Mouse (Mus musculus): Measurements from ENCODE around the gene Mpp1. TPM values are rescaled to one million over a fixed set of nuclear protein-coding genes. Genes with fewer than 3 reads are reported as not detected.

The Mpp1 gene
- polyA plus RNA-seq, 1 experiment from 2014 or later = 38.2 TPM

DNA sequence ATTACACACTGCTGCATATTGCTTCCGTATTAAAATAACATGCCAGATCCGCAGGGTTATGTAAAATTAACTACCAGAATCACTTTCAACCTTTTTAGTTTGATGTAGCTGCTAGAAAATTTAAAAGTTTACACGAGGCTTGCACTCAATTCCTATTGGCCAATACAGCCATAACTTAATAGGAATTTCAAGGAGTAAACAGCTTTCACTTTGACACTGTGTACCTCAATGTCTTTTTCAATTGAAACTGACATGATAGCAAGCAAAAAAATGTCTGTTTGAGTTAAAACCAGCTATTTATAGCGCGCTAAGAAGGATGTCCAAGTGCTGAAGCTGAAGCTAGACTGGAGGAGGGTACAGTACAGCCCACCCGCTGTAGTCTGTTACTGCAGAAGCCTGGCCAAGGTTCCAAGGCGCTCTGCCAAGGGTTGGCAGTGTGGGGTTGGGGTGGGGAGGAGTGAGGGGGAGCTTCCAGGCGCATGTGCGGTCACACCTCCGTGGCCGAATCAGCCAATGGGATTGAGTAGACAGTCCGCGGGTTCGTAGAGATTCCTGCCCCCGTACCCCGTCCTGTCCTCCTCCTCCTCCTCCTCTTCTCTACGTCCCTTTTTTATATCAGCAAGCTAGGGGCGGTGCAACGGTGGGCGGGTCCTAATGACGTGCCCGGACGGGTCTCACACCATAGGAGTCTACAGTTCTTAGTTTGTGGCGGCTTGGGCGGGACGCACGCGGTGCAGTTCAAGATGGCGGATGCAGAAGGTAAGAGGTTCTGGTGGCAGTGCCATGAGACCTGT, 35.2 kb downstream of the Mpp1 start, which contains the start of gene Dkc1:
Gene Dkc1 (plus strand): TSS at position 486 of the 794 bp plus-strand sequence.
- Histone ChIP-seq H3K36me3 (ENCODE audit: control insufficient read depth, insufficient read depth, low read length) (peaks cover 2% of the 10 kb centered on the region; the same call in 1 of the 2 replicates), H3K9me3 (ENCODE audit: control insufficient read depth, low read length) (no peaks in the 10 kb centered on the region), H3K4me2 (replicated peaks; ENCODE audit: low read depth, low read length) (peak within 1 kb of the TSS; percentile 46), H3K4me3 (ENCODE audit: low read length) (peak within 1 kb of the TSS; percentile 56), H3K9ac (ENCODE audit: low read depth, low read length) (peak within 1 kb of the TSS; percentile 64), H3K27ac (ENCODE audit: low read depth, low read length) (no peak within 1 kb of the TSS; the same call in 1 of the 2 replicates), H3K4me1 (ENCODE audit: control insufficient read depth, insufficient read depth, low read length) (no peaks in the 10 kb centered on the region), H3K27me3 (ENCODE audit: control insufficient read depth, insufficient read depth, low read length) (no peaks in the 10 kb centered on the region)
- ATAC-seq (ENCODE audit: low FRiP score, low TSS enrichment) = peak; percentile 100
- 24% methylated on average over 27 of the region's 29 CpGs for WGBS

DNA sequence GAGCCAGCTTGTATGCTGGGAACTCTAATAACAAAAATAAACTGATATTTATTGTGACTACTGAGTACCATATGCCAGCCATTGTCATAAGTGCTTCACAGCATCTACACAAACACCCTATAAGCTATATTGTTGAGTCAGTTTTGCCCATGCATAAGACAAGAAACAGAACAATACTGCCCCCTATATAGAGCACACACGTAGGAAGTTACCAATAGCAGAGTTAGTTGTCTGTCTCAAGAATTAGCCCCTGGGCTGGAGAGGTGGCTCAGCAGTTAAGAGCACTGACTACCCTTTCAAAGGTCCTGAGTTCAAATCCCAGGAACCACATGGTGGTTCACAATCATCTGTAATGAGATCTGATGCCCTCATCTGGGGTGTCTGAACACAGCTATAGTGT, 45.2 kb downstream of the Mpp1 start:
- Histone ChIP-seq H3K27ac (ENCODE audit: low read depth, low read length) (no peak overlapping the region), H3K4me3 (ENCODE audit: low read length) (no peak overlapping the region), H3K4me1 (ENCODE audit: control insufficient read depth, insufficient read depth, low read length) (no peaks in the 10 kb centered on the region), H3K4me2 (replicated peaks; ENCODE audit: low read depth, low read length) (no peak overlapping the region), H3K9me3 (ENCODE audit: control insufficient read depth, low read length) (no peaks in the 10 kb centered on the region), H3K9ac (ENCODE audit: low read depth, low read length) (no peak overlapping the region), H3K36me3 (ENCODE audit: control insufficient read depth, insufficient read depth, low read length) (no peaks in the 10 kb centered on the region), H3K27me3 (ENCODE audit: control insufficient read depth, insufficient read depth, low read length) (no peaks in the 10 kb centered on the region)
- no peak for ATAC-seq (ENCODE audit: low FRiP score, low TSS enrichment)
- 46% methylated on average over 1 of the region's 1 CpGs for WGBS

DNA sequence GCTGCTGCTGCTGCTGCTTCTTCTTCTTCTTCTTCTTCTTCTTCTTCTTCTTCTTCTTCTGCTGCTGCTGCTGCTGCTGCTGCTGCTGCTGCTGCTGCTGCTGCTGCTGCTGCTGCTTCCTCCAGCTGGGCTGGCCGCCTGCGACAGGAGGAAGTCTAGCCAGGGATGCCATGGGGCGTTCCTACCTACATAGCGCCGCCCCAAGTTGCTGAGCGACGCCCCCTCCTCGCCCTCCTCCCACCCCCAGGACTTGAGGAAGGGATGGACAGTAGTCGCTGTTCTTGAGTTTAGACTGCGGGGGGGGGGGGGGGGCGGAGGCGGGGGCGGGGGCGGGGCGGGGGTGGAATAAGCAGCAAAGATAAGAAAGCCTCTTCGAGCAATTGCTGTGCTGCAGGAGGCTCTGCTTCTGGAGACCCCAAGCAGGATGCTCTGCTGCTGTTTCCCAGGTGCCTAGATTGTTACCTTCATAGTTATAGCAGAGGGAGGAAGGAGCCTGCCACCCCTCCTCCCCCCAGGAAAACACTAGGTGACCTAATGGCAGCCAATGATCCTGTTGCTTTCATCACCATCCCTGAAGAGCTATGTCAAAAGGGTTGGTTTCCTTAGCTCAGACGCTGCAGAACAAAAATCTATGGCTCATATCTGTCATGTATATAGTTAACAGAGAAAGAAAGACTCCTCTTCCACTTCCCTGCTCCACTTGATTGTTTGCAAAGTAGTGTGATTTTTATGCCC, 45.9 kb downstream of the Mpp1 start, which contains the start of gene Gab3:
Gene Gab3 (minus strand): TSS at position 685 of the 735 bp plus-strand sequence.
- no peak within 1 kb of the TSS for H3K9ac ChIP-seq (ENCODE audit: low read depth, low read length)
- H3K9me3 ChIP-seq (ENCODE audit: control insufficient read depth, low read length) = no peaks in the 10 kb centered on the region
- H3K4me2 ChIP-seq (replicated peaks; ENCODE audit: low read depth, low read length) = peak within 1 kb of the TSS; percentile 49
- H3K4me1 ChIP-seq (ENCODE audit: control insufficient read depth, insufficient read depth, low read length) = no peaks in the 10 kb centered on the region
- H3K27ac ChIP-seq (ENCODE audit: low read depth, low read length) = no peak within 1 kb of the TSS
- H3K4me3 ChIP-seq (ENCODE audit: low read length) = peak within 1 kb of the TSS; percentile 40
- peak; percentile 97 for ATAC-seq (ENCODE audit: low FRiP score, low TSS enrichment)
- WGBS = 20% methylated on average over 9 of the region's 17 CpGs
- H3K27me3 ChIP-seq (ENCODE audit: control insufficient read depth, insufficient read depth, low read length) = no peaks in the 10 kb centered on the region
- no peaks in the 10 kb centered on the region for H3K36me3 ChIP-seq (ENCODE audit: control insufficient read depth, insufficient read depth, low read length)

DNA sequence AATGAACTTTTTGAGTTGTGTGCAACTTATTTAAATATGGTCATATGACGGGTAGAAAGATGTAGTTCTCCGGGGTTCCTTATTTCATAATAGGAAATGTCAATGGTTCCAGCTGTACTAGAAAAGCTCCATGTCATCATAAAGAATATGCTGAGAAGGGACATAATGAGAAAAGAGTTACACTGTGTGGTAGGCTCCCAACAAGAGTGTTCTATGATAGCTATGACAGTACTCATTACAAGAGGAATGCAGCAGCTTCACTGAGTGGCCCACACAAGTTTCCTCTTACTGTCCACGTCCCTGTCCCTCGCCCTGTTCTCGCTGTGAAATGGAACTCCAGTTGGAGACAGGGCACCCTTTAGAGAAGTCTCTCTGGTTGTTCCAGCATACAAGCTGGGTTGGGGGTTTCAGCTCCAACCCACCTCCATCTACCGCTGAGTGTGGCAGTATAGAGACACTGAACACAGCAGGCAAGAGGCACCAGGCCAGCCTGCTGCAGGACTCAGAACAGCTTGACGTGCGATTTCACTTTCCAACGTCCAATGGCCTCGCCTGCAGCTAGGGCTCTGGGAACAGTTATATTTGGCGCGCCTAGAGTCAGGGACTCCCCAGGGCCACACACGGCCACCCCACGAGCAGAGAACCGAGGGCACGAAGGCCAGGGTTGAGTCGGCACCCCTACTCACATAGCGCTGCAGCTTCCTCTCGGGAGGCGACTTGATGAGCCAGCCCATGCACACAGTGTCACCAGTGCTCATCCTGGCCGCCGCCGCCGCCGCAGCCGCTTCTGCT, 46.6 kb downstream of the Mpp1 start:
- peak overlapping the region; percentile 40 for H3K4me3 ChIP-seq (ENCODE audit: low read length)
- H3K9me3 ChIP-seq (ENCODE audit: control insufficient read depth, low read length) = no peaks in the 10 kb centered on the region
- H3K9ac ChIP-seq (ENCODE audit: low read depth, low read length) = no peak overlapping the region
- WGBS = 28% methylated on average over 26 of the region's 26 CpGs
- H3K27ac ChIP-seq (ENCODE audit: low read depth, low read length) = no peak overlapping the region
- H3K27me3 ChIP-seq (ENCODE audit: control insufficient read depth, insufficient read depth, low read length) = no peaks in the 10 kb centered on the region
- ATAC-seq (ENCODE audit: low FRiP score, low TSS enrichment) = peak; percentile 86
- H3K36me3 ChIP-seq (ENCODE audit: control insufficient read depth, insufficient read depth, low read length) = no peaks in the 10 kb centered on the region
- H3K4me2 ChIP-seq (replicated peaks; ENCODE audit: low read depth, low read length) = peak overlapping the region; percentile 49
- no peaks in the 10 kb centered on the region for H3K4me1 ChIP-seq (ENCODE audit: control insufficient read depth, insufficient read depth, low read length)

DNA sequence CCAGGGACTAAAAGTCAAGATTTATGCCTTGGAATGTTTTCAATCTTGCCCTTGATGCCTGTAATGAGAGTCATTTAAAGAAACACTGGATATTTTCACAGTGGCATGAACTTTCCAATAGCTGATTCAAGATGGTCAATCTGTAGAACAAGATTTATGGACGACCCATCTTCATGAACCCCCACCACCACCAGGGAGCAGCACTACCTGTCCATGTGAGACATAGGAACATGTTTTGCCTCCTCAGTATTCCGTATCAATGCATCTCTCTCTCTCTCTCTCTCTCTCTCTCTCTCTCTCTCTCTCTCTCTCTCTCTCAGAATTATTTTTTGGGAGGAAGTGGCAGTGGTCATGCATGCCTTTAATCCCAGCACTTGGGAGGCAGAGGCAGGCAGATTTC, 48.5 kb downstream of the Mpp1 start:
- no peak overlapping the region for H3K4me2 ChIP-seq (replicated peaks; ENCODE audit: low read depth, low read length)
- no peak overlapping the region for H3K27ac ChIP-seq (ENCODE audit: low read depth, low read length)
- H3K9me3 ChIP-seq (ENCODE audit: control insufficient read depth, low read length) = no peaks in the 10 kb centered on the region
- H3K4me1 ChIP-seq (ENCODE audit: control insufficient read depth, insufficient read depth, low read length) = no peaks in the 10 kb centered on the region
- WGBS = 71% methylated on average over 2 of the region's 2 CpGs
- ATAC-seq (ENCODE audit: low FRiP score, low TSS enrichment) = no peak
- no peaks in the 10 kb centered on the region for H3K36me3 ChIP-seq (ENCODE audit: control insufficient read depth, insufficient read depth, low read length)
- H3K27me3 ChIP-seq (ENCODE audit: control insufficient read depth, insufficient read depth, low read length) = no peaks in the 10 kb centered on the region
- no peak overlapping the region for H3K9ac ChIP-seq (ENCODE audit: low read depth, low read length)
- H3K4me3 ChIP-seq (ENCODE audit: low read length) = no peak overlapping the region

Other genes with a start within 250 kb of the Mpp1 start
- 0.89 and 1.1 TPM in 2 replicates for gene Gab3, start 45.6 kb downstream of the Mpp1 start, polyA plus RNA-seq (2014; fragmentation: Nextera tagmentation; extraction: Ambion mirVana)
- gene Dkc1, start 35.2 kb downstream of the Mpp1 start, polyA plus RNA-seq (2014; fragmentation: Nextera tagmentation; extraction: Ambion mirVana) = 154 and 199 TPM in 2 replicates
- not detected in 2 replicates for gene Smim9, start 32.8 kb upstream of the Mpp1 start, polyA plus RNA-seq (2014; fragmentation: Nextera tagmentation; extraction: Ambion mirVana)